Mouse (Mus musculus) kidney, adult 11 months (tissue): ENCODE measurements around the gene Mmp14.

Experiments
- DNase-seq: peaks from one replicate; pipeline ENCODE4 v3.0.0; 2022

Mmp14 gene

GRCm38 (mm10) chr14:54413877-54414700, 17.3 kb upstream of the Mmp14 start:
- peak; percentile 74 for DNase-seq

GRCm38 (mm10) chr14:54415241-54416020, 16.0 kb upstream of the Mmp14 start:
- no peak for DNase-seq

- DNase-seq = no peak
Observed at GRCm38 (mm10) chr14:54416229-54416775, 15.1 kb upstream of the Mmp14 start.

- DNase-seq = no peak
Observed at GRCm38 (mm10) chr14:54416830-54417229, 14.6 kb upstream of the Mmp14 start.

- DNase-seq = no peak
Observed at GRCm38 (mm10) chr14:54417623-54418081, 13.8 kb upstream of the Mmp14 start, which contains the start of gene Slc7a7. Gene Slc7a7 (minus strand): TSS chr14:54417780.

GRCm38 (mm10) chr14:54421014-54421413, 10.4 kb upstream of the Mmp14 start:
- no peak for DNase-seq

- no peak for DNase-seq
Observed at GRCm38 (mm10) chr14:54423406-54423805, 8.0 kb upstream of the Mmp14 start.

GRCm38 (mm10) chr14:54424634-54425033, 6.8 kb upstream of the Mmp14 start:
- no peak for DNase-seq

GRCm38 (mm10) chr14:54425540-54425939, 5.9 kb upstream of the Mmp14 start:
- DNase-seq = no peak

GRCm38 (mm10) chr14:54426003-54426688, 5.3 kb upstream of the Mmp14 start:
- no peak for DNase-seq

GRCm38 (mm10) chr14:54426689-54427398, 4.6 kb upstream of the Mmp14 start, which contains the start of gene Mrpl52:
Gene Mrpl52 (plus strand): TSS chr14:54426909.
- peak; percentile 90 for DNase-seq

- no peak for DNase-seq
Observed at GRCm38 (mm10) chr14:54427696-54428095, 3.7 kb upstream of the Mmp14 start.

GRCm38 (mm10) chr14:54428421-54428820, 3.0 kb upstream of the Mmp14 start:
- DNase-seq = no peak

GRCm38 (mm10) chr14:54429332-54430093, 1.9 kb upstream of the Mmp14 start:
- DNase-seq = no peak

- DNase-seq = no peak
Observed at GRCm38 (mm10) chr14:54430406-54431145, 836 bp upstream of the Mmp14 start.

GRCm38 (mm10) chr14:54432078-54432836, 845 bp downstream of the Mmp14 start:
- no peak for DNase-seq

- no peak for DNase-seq
Observed at GRCm38 (mm10) chr14:54432837-54433830, 1.7 kb downstream of the Mmp14 start.

GRCm38 (mm10) chr14:54433941-54434531, 2.6 kb downstream of the Mmp14 start:
- DNase-seq = no peak
